In genomic region chr4:132329835-132330354, GRCm38 (mm10) we compare ENCODE assay signal across 8 mouse cellular contexts. TPM values are rescaled to one million over a fixed set of nuclear protein-coding genes. Genes with fewer than 3 reads are reported as not detected.
A peak's percentile ranks its signal among the peaks of the same experiment; 100 is the strongest.
DNase-seq lines count a peak whose midpoint lies in the region; ATAC-seq and TF ChIP-seq lines count a peak whose summit lies in the region.

No protein-coding gene starts in this region.

- no peak for TF ChIP-seq CTCF in left cerebral cortex, adult 2 months (IDR thresholded peaks at IDR 0.05)

- H3K9ac ChIP-seq in embryonic facial prominence, embryonic 13.5 days: peak overlapping the region; percentile 94
- peak overlapping the region; percentile 91 for H3K9ac ChIP-seq in neural tube, embryonic 13.5 days

- H3K27me3 ChIP-seq in embryonic facial prominence, embryonic 13.5 days: no peaks in the 10 kb centered on the region
- no peaks in the 10 kb centered on the region for H3K27me3 ChIP-seq in limb, embryonic 10.5 days (ENCODE audit: low read depth, poor library complexity, severe bottlenecking)
- H3K27me3 ChIP-seq in neural tube, embryonic 13.5 days: no peaks in the 10 kb centered on the region

- H3K9me3 ChIP-seq in embryonic facial prominence, embryonic 13.5 days: no peaks in the 10 kb centered on the region
- H3K9me3 ChIP-seq in limb, embryonic 10.5 days (replicated peaks): no peaks in the 10 kb centered on the region
- no peaks in the 10 kb centered on the region for H3K9me3 ChIP-seq in neural tube, embryonic 13.5 days

- intact Hi-C loops in left cerebral cortex, adult 2 months (cut with DNase I): loop anchor here (2.0 kb wide), 1 partner anchor 21 kb away; no protein-coding TSS in a partner anchor

- no peak for ATAC-seq in embryonic facial prominence, embryonic 13.5 days (ENCODE audit: insufficient number of reproducible peaks, insufficient read depth, low FRiP score, low TSS enrichment, low read depth)
- no peak for ATAC-seq in neural tube, embryonic 13.5 days (ENCODE audit: low read depth)
- no peak for ATAC-seq in CD4-positive, CD25-positive, alpha-beta regulatory T cell, adult 4 months

- H3K27ac ChIP-seq in left cerebral cortex, adult 2 months: peak overlapping the region; percentile 84
- peak overlapping the region; percentile 84 for H3K27ac ChIP-seq in embryonic facial prominence, embryonic 13.5 days
- peak overlapping the region; percentile 92 for H3K27ac ChIP-seq in limb, embryonic 10.5 days
- H3K27ac ChIP-seq in neural tube, embryonic 13.5 days (replicated peaks): peak overlapping the region; percentile 85

- 8% methylated on average over 10 of the region's 10 CpGs for WGBS in embryonic facial prominence, embryonic 13.5 days
- WGBS in limb, embryonic 10.5 days: 10% methylated on average over 10 of the region's 10 CpGs
- 9% methylated on average over 10 of the region's 10 CpGs for WGBS in neural tube, embryonic 13.5 days

- peaks cover 10% of the 10 kb centered on the region for H3K4me1 ChIP-seq in embryonic facial prominence, embryonic 13.5 days
- H3K4me1 ChIP-seq in limb, embryonic 10.5 days: peaks cover 22% of the 10 kb centered on the region
- peaks cover 18% of the 10 kb centered on the region for H3K4me1 ChIP-seq in neural tube, embryonic 13.5 days (replicated peaks)

- H3K4me2 ChIP-seq in embryonic facial prominence, embryonic 13.5 days: peak overlapping the region; percentile 68
- peak overlapping the region; percentile 85 for H3K4me2 ChIP-seq in neural tube, embryonic 13.5 days

- DNase-seq in left cerebral cortex, adult 2 months (ENCODE audit: extremely low spot score in 1 of 2, low spot score in 2 of 2): no peak
- no peak for DNase-seq in left cerebral cortex, adult 11 months (ENCODE audit: low spot score)
- DNase-seq in limb, embryonic 10.5 days (ENCODE audit: low spot score): no peak
- DNase-seq in right cerebral cortex, postnatal 14 days: no peak
- no peak for DNase-seq in kidney, postnatal 10 days

- peak overlapping the region; percentile 82 for H3K4me3 ChIP-seq in left cerebral cortex, adult 2 months
- peak overlapping the region; percentile 89 for H3K4me3 ChIP-seq in embryonic facial prominence, embryonic 13.5 days
- H3K4me3 ChIP-seq in limb, embryonic 10.5 days: peak overlapping the region; percentile 73
- H3K4me3 ChIP-seq in neural tube, embryonic 13.5 days: peak overlapping the region; percentile 78

- H3K36me3 ChIP-seq in embryonic facial prominence, embryonic 13.5 days: peaks cover 43% of the 10 kb centered on the region
- H3K36me3 ChIP-seq in limb, embryonic 10.5 days: peaks cover 61% of the 10 kb centered on the region
- peaks cover 43% of the 10 kb centered on the region for H3K36me3 ChIP-seq in neural tube, embryonic 13.5 days

RNA-seq across cellular contexts. Expression of gene Trnau1ap, which starts 0.6 kb away (rescaled TPM):
- total RNA-seq in left cerebral cortex, adult 2 months (2021): 10 to 100 TPM; 22.4 to 24.9 TPM
- polyA plus RNA-seq in embryonic facial prominence, embryonic 13.5 days (2015; fragmentation: Nextera tagmentation; extraction: Ambion mirVana): 78.5 and 83.1 TPM in 2 replicates
- 89.2 and 90.1 TPM in 2 replicates for polyA plus RNA-seq in limb, embryonic 10.5 days (2016; fragmentation: Nextera tagmentation; extraction: Ambion mirVana)
- 77.5 and 81.3 TPM in 2 replicates for polyA plus RNA-seq in neural tube, embryonic 13.5 days (2015; fragmentation: Nextera tagmentation; extraction: Ambion mirVana)
- polyA plus RNA-seq in CD4-positive, CD25-positive, alpha-beta regulatory T cell, adult 4 months (2017; shearing (Covaris generic)): 10 to 100 TPM; 40.7 to 48.9 TPM

RNA-seq across cellular contexts. Expression of gene Rcc1, which starts 23.5 kb away (rescaled TPM):
- total RNA-seq in left cerebral cortex, adult 2 months (2021): 10 to 100 TPM; 13.0 to 14.3 TPM
- polyA plus RNA-seq in embryonic facial prominence, embryonic 13.5 days (2015; fragmentation: Nextera tagmentation; extraction: Ambion mirVana): 74.1 and 81.9 TPM in 2 replicates
- polyA plus RNA-seq in limb, embryonic 10.5 days (2016; fragmentation: Nextera tagmentation; extraction: Ambion mirVana): 162 and 192 TPM in 2 replicates
- 35.6 and 36.1 TPM in 2 replicates for polyA plus RNA-seq in neural tube, embryonic 13.5 days (2015; fragmentation: Nextera tagmentation; extraction: Ambion mirVana)
- 10 to 100 TPM; 11.7 to 23.9 TPM for polyA plus RNA-seq in CD4-positive, CD25-positive, alpha-beta regulatory T cell, adult 4 months (2017; shearing (Covaris generic))

RNA-seq across cellular contexts. Expression of gene Rab42, which starts 26.7 kb away (rescaled TPM):
- total RNA-seq in left cerebral cortex, adult 2 months (2021): 1 to 10 TPM; 1.6 to 2.6 TPM
- polyA plus RNA-seq in embryonic facial prominence, embryonic 13.5 days (2015; fragmentation: Nextera tagmentation; extraction: Ambion mirVana): 2.1 and 2.6 TPM in 2 replicates
- polyA plus RNA-seq in limb, embryonic 10.5 days (2016; fragmentation: Nextera tagmentation; extraction: Ambion mirVana): 0.68 and 1.4 TPM in 2 replicates
- 1.1 and 1.7 TPM in 2 replicates for polyA plus RNA-seq in neural tube, embryonic 13.5 days (2015; fragmentation: Nextera tagmentation; extraction: Ambion mirVana)
- 1 to 10 TPM in 1 of 2 experiments, not detected in 1; 1.0 TPM for polyA plus RNA-seq in CD4-positive, CD25-positive, alpha-beta regulatory T cell, adult 4 months (2017; shearing (Covaris generic))

RNA-seq across cellular contexts. Expression of gene Taf12, which starts 55.7 kb away (rescaled TPM):
- 10 to 100 TPM; 22.1 to 24.4 TPM for total RNA-seq in left cerebral cortex, adult 2 months (2021)
- polyA plus RNA-seq in embryonic facial prominence, embryonic 13.5 days (2015; fragmentation: Nextera tagmentation; extraction: Ambion mirVana): 52.5 and 57.9 TPM in 2 replicates
- 60.9 and 62.9 TPM in 2 replicates for polyA plus RNA-seq in limb, embryonic 10.5 days (2016; fragmentation: Nextera tagmentation; extraction: Ambion mirVana)
- polyA plus RNA-seq in neural tube, embryonic 13.5 days (2015; fragmentation: Nextera tagmentation; extraction: Ambion mirVana): 43.2 and 45.3 TPM in 2 replicates
- 10 to 100 TPM; 84.4 to 91.9 TPM for polyA plus RNA-seq in CD4-positive, CD25-positive, alpha-beta regulatory T cell, adult 4 months (2017; shearing (Covaris generic))
